Mouse (Mus musculus): Measurements from ENCODE around the gene Foxj3. TPM values are rescaled to one million over a fixed set of nuclear protein-coding genes. Genes with fewer than 3 reads are reported as not detected.
A peak's percentile ranks its signal among the peaks of the same experiment; 100 is the strongest.

Foxj3 gene
- total RNA-seq, 1 experiment, result 17.7 TPM

DNA sequence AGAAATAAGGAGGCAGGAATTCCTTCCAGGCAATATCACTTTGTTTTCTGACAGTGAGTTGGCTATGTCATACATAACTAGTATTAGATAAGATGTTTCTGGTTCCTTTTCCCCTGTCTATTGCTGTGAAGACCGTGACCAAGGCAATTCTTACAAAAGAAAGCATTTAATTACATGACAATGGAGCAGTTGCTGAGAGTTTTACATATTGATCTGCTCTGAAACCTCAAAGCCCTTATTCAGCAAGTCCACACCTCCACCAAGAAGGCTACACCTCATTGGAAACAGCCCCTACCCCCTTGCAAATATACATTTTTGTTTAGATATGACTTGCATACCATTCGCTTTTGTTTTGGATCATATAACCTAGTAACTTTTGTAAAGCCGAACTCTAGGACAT is 55.7 kb downstream of the Foxj3 start:
- no peaks in the 10 kb centered on the region; the same call in 1 of the 2 replicates for H3K36me3 ChIP-seq (ENCODE audit: control insufficient read depth, insufficient read depth, low read length, poor library complexity, severe bottlenecking)
- no peak for TF ChIP-seq ZC3H11A (IDR thresholded peaks at IDR 0.05; ENCODE audit: borderline replicate concordance, low read depth, low read length)
- TF ChIP-seq MAFK (IDR thresholded peaks at IDR 0.05; ENCODE audit: insufficient read depth, low read depth, low read length), result peak; percentile 91
- peak; percentile 51 for DNase-seq (ENCODE audit: low read depth, low spot score)
- no peak overlapping the region for H3K4me3 ChIP-seq (ENCODE audit: insufficient read depth in 1 of 2, low read depth in 1 of 2, low read length in 2 of 2, poor library complexity in 1 of 2, severe bottlenecking in 1 of 2)
- in situ Hi-C loops (cut with MboI; ENCODE audit: low sequenced_read_pairs in 2 of 2, unreplicated experiment in 2 of 2), result no loop called here
- H3K4me1 ChIP-seq (ENCODE audit: control insufficient read depth in 2 of 2, insufficient read depth in 2 of 2, low read length in 2 of 2, poor library complexity in 1 of 2), result peaks cover 0 to 5% of the 10 kb centered on the region in 2 experiments; a peak in 1 of 4 replicates
- H3K27ac ChIP-seq (ENCODE audit: insufficient read depth, low read depth, low read length, poor library complexity, severe bottlenecking), result no peak overlapping the region
- no peaks in the 10 kb centered on the region for H3K9me3 ChIP-seq (ENCODE audit: control insufficient read depth, insufficient read depth, low read depth, low read length)
- no peak overlapping the region for H3K9ac ChIP-seq (ENCODE audit: insufficient read depth, low read depth, low read length, poor library complexity, severe bottlenecking)

DNA sequence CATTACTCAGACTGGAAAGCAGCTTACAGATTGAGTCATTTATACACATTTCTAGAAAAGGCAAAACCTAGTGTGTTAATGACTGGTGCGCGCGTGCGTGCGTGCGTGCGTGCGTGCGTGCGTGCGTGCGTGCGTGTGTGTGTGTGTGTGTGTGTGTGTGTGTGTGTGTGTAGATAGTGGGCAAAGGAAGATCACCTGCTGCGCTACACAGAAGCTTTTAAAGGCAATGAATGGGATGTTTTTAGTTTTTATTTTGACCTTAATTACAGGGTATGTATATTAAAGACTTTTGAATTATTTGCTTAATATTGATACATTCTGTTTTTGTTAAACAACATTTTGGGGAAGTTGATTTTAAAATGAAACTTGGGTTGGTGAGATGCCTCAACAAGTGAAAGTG is 57.5 kb downstream of the Foxj3 start:
- Histone ChIP-seq H3K4me1 (ENCODE audit: control insufficient read depth in 2 of 2, insufficient read depth in 2 of 2, low read length in 2 of 2, poor library complexity in 1 of 2) (peaks cover 0 to 5% of the 10 kb centered on the region in 2 experiments; a peak in 1 of 4 replicates), H3K9me3 (ENCODE audit: control insufficient read depth, insufficient read depth, low read depth, low read length) (no peaks in the 10 kb centered on the region), H3K36me3 (ENCODE audit: control insufficient read depth, insufficient read depth, low read length, poor library complexity, severe bottlenecking) (no peaks in the 10 kb centered on the region), H3K9ac (ENCODE audit: insufficient read depth, low read depth, low read length, poor library complexity, severe bottlenecking) (no peak overlapping the region), H3K4me3 (ENCODE audit: insufficient read depth in 1 of 2, low read depth in 1 of 2, low read length in 2 of 2, poor library complexity in 1 of 2, severe bottlenecking in 1 of 2) (no peak overlapping the region), H3K27ac (ENCODE audit: insufficient read depth, low read depth, low read length, poor library complexity, severe bottlenecking) (no peak overlapping the region)
- TF ChIP-seq ZNF384 (IDR thresholded peaks at IDR 0.05; ENCODE audit: low read depth, low read length), result no peak
- no peak for TF ChIP-seq ZC3H11A (IDR thresholded peaks at IDR 0.05; ENCODE audit: borderline replicate concordance, low read depth, low read length)
- no peak for TF ChIP-seq MAFK (IDR thresholded peaks at IDR 0.05; ENCODE audit: insufficient read depth, low read depth, low read length)
- TF ChIP-seq HCFC1 (IDR thresholded peaks at IDR 0.05; ENCODE audit: borderline replicate concordance, insufficient read depth, low read length), result no peak
- no peak for TF ChIP-seq CHD2 (IDR thresholded peaks at IDR 0.05; ENCODE audit: low read depth, low read length)
- in situ Hi-C loops (cut with MboI; ENCODE audit: low sequenced_read_pairs in 2 of 2, unreplicated experiment in 2 of 2), result no loop called here
- no peak for DNase-seq (ENCODE audit: low read depth, low spot score)

DNA sequence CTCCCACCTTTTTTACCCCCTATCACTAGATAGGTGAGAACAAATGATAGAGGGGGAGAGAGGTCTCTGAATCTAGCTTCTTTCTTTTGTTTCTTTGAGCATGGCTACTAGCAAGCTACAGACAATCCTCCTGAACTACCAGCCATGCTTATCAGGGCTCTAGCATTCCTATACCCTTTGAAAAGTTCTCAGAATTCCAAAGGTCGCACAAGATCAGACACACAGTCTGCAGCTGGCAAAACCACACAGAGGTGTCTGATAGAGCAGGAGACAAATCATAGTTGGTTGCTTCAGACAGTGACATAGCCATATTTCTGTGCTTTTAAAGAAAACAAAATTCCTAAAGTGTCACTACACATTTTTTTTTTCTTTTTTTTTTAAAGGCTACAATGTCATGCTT is 62.8 kb downstream of the Foxj3 start:
- Histone ChIP-seq H3K4me3 (ENCODE audit: insufficient read depth in 1 of 2, low read depth in 1 of 2, low read length in 2 of 2, poor library complexity in 1 of 2, severe bottlenecking in 1 of 2) (no peak overlapping the region), H3K9me3 (ENCODE audit: control insufficient read depth, insufficient read depth, low read depth, low read length) (no peaks in the 10 kb centered on the region), H3K27ac (ENCODE audit: insufficient read depth, low read depth, low read length, poor library complexity, severe bottlenecking) (no peak overlapping the region), H3K4me1 (ENCODE audit: control insufficient read depth in 2 of 2, insufficient read depth in 2 of 2, low read length in 2 of 2, poor library complexity in 1 of 2) (no peaks in the 10 kb centered on the region), H3K36me3 (ENCODE audit: control insufficient read depth, insufficient read depth, low read length, poor library complexity, severe bottlenecking) (no peaks in the 10 kb centered on the region; the same call in 1 of the 2 replicates), H3K9ac (ENCODE audit: insufficient read depth, low read depth, low read length, poor library complexity, severe bottlenecking) (no peak overlapping the region)
- in situ Hi-C loops (cut with MboI; ENCODE audit: low sequenced_read_pairs in 2 of 2, unreplicated experiment in 2 of 2), result no loop called here
- no peak for TF ChIP-seq CHD2 (IDR thresholded peaks at IDR 0.05; ENCODE audit: low read depth, low read length)
- TF ChIP-seq MAFK (IDR thresholded peaks at IDR 0.05; ENCODE audit: insufficient read depth, low read depth, low read length), result no peak
- no peak for TF ChIP-seq HCFC1 (IDR thresholded peaks at IDR 0.05; ENCODE audit: borderline replicate concordance, insufficient read depth, low read length)
- no peak for TF ChIP-seq ZC3H11A (IDR thresholded peaks at IDR 0.05; ENCODE audit: borderline replicate concordance, low read depth, low read length)
- TF ChIP-seq ZNF384 (IDR thresholded peaks at IDR 0.05; ENCODE audit: low read depth, low read length), result no peak
- no peak for DNase-seq (ENCODE audit: low read depth, low spot score)

DNA sequence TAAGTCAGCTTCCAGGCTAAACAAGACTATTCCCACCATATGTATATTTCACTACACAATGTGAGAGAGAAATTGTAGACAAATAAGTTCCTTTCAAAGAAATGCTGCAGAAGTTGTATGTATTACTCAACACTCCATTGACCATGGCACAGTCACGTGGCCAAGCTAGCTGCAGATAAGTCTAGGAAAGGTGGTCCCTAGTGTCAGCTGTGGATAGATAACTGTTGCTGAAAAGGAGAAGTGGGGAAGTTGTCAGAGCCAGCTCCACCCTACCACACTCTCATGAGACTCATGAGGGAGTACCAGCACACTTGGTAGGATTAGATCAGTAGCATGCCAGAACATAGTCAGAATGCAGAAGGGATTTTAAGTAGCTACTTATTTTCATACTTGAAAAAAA is 72.7 kb downstream of the Foxj3 start:
- in situ Hi-C loops (cut with MboI; ENCODE audit: low sequenced_read_pairs in 2 of 2, unreplicated experiment in 2 of 2), result no loop called here
- no peak overlapping the region for H3K27ac ChIP-seq (ENCODE audit: insufficient read depth, low read depth, low read length, poor library complexity, severe bottlenecking)
- H3K4me1 ChIP-seq (ENCODE audit: control insufficient read depth in 2 of 2, insufficient read depth in 2 of 2, low read length in 2 of 2, poor library complexity in 1 of 2), result no peaks in the 10 kb centered on the region; a peak in 1 of 4 replicates
- no peak for DNase-seq (ENCODE audit: low read depth, low spot score)
- no peak for TF ChIP-seq ZNF384 (IDR thresholded peaks at IDR 0.05; ENCODE audit: low read depth, low read length)
- no peak for TF ChIP-seq HCFC1 (IDR thresholded peaks at IDR 0.05; ENCODE audit: borderline replicate concordance, insufficient read depth, low read length)
- H3K9me3 ChIP-seq (ENCODE audit: control insufficient read depth, insufficient read depth, low read depth, low read length), result no peaks in the 10 kb centered on the region
- H3K36me3 ChIP-seq (ENCODE audit: control insufficient read depth, insufficient read depth, low read length, poor library complexity, severe bottlenecking), result no peaks in the 10 kb centered on the region
- no peak overlapping the region for H3K9ac ChIP-seq (ENCODE audit: insufficient read depth, low read depth, low read length, poor library complexity, severe bottlenecking)
- H3K4me3 ChIP-seq (ENCODE audit: insufficient read depth in 1 of 2, low read depth in 1 of 2, low read length in 2 of 2, poor library complexity in 1 of 2, severe bottlenecking in 1 of 2), result no peak overlapping the region

DNA sequence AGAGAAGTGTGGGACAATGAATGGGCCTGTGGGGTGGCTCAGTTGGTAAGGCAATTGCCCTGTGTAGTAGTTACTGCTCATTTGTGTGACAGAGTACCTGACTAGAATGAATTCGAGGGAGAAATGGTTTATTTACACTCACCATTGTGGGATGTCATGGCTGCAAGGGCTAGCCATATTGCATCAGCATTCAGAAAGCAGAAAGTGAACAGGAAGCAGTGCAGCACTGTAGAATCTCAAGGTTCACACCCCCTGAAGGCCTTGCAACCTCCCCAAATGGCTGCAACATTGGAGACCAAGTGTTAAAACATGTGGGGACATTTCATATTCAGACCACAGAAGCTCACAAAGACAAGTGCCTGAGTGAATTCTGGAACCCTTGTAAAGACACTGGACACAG is 77.3 kb downstream of the Foxj3 start:
- no peak overlapping the region for H3K4me3 ChIP-seq (ENCODE audit: insufficient read depth in 1 of 2, low read depth in 1 of 2, low read length in 2 of 2, poor library complexity in 1 of 2, severe bottlenecking in 1 of 2)
- in situ Hi-C loops (cut with MboI; ENCODE audit: low sequenced_read_pairs in 2 of 2, unreplicated experiment in 2 of 2), result no loop called here
- no peaks in the 10 kb centered on the region for H3K9me3 ChIP-seq (ENCODE audit: control insufficient read depth, insufficient read depth, low read depth, low read length)
- H3K27ac ChIP-seq (ENCODE audit: insufficient read depth, low read depth, low read length, poor library complexity, severe bottlenecking), result no peak overlapping the region
- H3K9ac ChIP-seq (ENCODE audit: insufficient read depth, low read depth, low read length, poor library complexity, severe bottlenecking), result no peak overlapping the region
- no peak for DNase-seq (ENCODE audit: low read depth, low spot score)
- peaks cover 2% of the 10 kb centered on the region for H3K36me3 ChIP-seq (ENCODE audit: control insufficient read depth, insufficient read depth, low read length, poor library complexity, severe bottlenecking)
- TF ChIP-seq HCFC1 (IDR thresholded peaks at IDR 0.05; ENCODE audit: borderline replicate concordance, insufficient read depth, low read length) (no peak), ZC3H11A (IDR thresholded peaks at IDR 0.05; ENCODE audit: borderline replicate concordance, low read depth, low read length) (no peak), CHD2 (IDR thresholded peaks at IDR 0.05; ENCODE audit: low read depth, low read length) (no peak), ZNF384 (IDR thresholded peaks at IDR 0.05; ENCODE audit: low read depth, low read length) (no peak), MAFK (IDR thresholded peaks at IDR 0.05; ENCODE audit: insufficient read depth, low read depth, low read length) (no peak)
- H3K4me1 ChIP-seq (ENCODE audit: control insufficient read depth in 2 of 2, insufficient read depth in 2 of 2, low read length in 2 of 2, poor library complexity in 1 of 2), result no peaks in the 10 kb centered on the region; a peak in 2 of 4 replicates
